Mouse (Mus musculus) ES-E14 (cell line): ENCODE measurements around the gene Mbnl1.

Experiments used
- HCFC1 ChIP-seq: IDR thresholded peaks from 2 replicates; pipeline ENCODE4 v1.6.1; 2012; ENCODE audit warnings: low read length, inconsistent platforms, borderline replicate concordance; ENCODE audit not compliant: insufficient read depth
- MAFK ChIP-seq: IDR thresholded peaks from 2 replicates; pipeline ENCODE4 v1.6.1; 2014; ENCODE audit warnings: mild to moderate bottlenecking, low read depth, low read length, inconsistent platforms; ENCODE audit not compliant: insufficient read depth
- ZC3H11A ChIP-seq: IDR thresholded peaks from 2 replicates; pipeline ENCODE4 v1.6.1; 2012; ENCODE audit warnings: low read depth, mild to moderate bottlenecking, inconsistent platforms, low read length, borderline replicate concordance

- TF ChIP-seq ZC3H11A (no peak), HCFC1 (no peak), MAFK (no peak)
Measured at GRCm38 (mm10) chr3:60461828-60462521, 10.7 kb upstream of the Mbnl1 start.
